Mouse (Mus musculus) cortical plate, adult 2 months (tissue): ENCODE results near the gene Dlg2.

Experiments used
- CTCF ChIP-seq: fragments of 200-500 bp; IDR thresholded peaks from 2 replicates; pipeline ENCODE4 v1.5.1; 2011; ENCODE audit warnings: mild to moderate bottlenecking, control low read depth, low read length; ENCODE audit not compliant: insufficient read depth; ENCODE audit errors: extremely low read depth
- POLR2A ChIP-seq: fragments of 200-500 bp; IDR thresholded peaks from 2 replicates; pipeline ENCODE4 v1.6.1; 2011; ENCODE audit warnings: mild to moderate bottlenecking, low read length, control low read depth; ENCODE audit not compliant: insufficient read depth; ENCODE audit errors: extremely low read depth

- no peak for TF ChIP-seq POLR2A
- TF ChIP-seq CTCF, result no peak
These were observed 1479.1 kb downstream of the Dlg2 start for GRCm38 (mm10) chr7:91955584-91955983.
